Mouse (Mus musculus): ENCODE measurements around the gene Ifrd1.

GRCm38 (mm10) chr12:40217776-40218175 lies 30.5 kb downstream of the Ifrd1 start:
- no peak for TF ChIP-seq CTCF (IDR thresholded peaks at IDR 0.05; ENCODE audit: borderline replicate concordance, control insufficient read depth, extremely low read depth, insufficient read depth, low read length, poor library complexity)
- no peak for TF ChIP-seq POLR2A (IDR thresholded peaks at IDR 0.05; ENCODE audit: control insufficient read depth, extremely low read depth, insufficient read depth, low read length, poor library complexity)
